Comparison of ENCODE assay signal across 1 mouse cellular context in the genomic region with DNA sequence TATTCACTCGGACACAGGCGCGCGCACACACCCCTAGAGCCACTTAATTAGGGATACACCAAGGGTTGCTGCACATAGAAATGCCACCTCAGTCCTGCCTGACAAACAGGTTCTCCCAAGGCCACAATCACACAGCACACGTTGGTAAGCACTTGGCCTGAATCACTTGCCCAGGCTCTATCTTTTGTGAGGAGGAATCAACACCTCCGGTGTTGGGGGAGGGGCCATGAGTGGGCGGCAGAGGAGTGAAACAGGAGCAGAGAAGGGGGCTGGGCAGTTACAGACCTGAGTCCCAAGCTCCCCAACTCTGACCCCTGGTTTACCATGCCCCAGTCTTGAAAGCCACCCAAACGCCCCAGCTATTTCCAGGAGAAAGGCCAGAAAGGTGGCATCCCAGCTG.
TF ChIP-seq lines count a peak whose summit lies in the region.

No protein-coding gene starts in this region.

TF ChIP-seq in MEL, 35 proteins besides CTCF, POLR2A, EP300 and RAD21:
- TF ChIP-seq NELFE (IDR thresholded peaks at IDR 0.05; ENCODE audit: low read depth, low read length), result no peak
TF ChIP-seq in MEL: peak in this region for 0.
